24 mouse cellular contexts compared by ENCODE assay signal in the genomic region with DNA sequence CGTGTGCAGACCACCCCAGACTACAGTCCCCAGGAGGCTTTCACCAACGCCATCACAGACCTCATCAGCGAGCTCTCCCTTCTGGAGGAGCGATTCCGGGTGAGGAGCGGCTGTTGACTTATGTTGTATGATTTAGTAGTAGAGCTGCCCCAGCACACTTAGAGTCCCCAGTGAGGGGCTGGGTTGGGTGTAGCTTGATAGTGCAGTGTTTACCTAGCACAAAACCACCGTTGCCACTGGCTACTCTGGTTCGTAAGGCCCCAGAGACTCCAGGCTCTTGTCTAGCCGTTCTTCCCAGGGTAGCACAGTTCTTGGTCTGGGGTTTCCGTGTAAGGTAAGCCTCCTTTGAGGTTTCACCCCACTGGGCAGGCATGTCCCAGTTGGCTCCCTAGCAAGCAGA.
"Had no signal": no experiment of that assay in that cellular context is flagged by ENCODE, and none has a peak within 500 bp of the region (broad histone marks: within the 10 kb centered on the region; RNA-seq: fewer than 3 reads in every experiment).

No protein-coding gene starts in this region.

- DNase-seq: gastrocnemius, postnatal 14 days; gastrocnemius, postnatal 36 days; heart, adult 11 months; heart, adult 2 months; heart, postnatal 14 days; heart, postnatal 36 days; kidney, adult 11 months; kidney, adult 2 months; kidney, adult 9 months; kidney, postnatal 14 days; kidney, postnatal 36 days; liver; liver, embryonic 13.5 days had no signal

- H3K27me3 ChIP-seq: heart, embryonic 12.5 days; hindbrain, embryonic 13.5 days; hindbrain, embryonic 15.5 days; kidney, embryonic 15.5 days; limb, embryonic 12.5 days; liver, embryonic 13.5 days had no signal

- H3K4me3 ChIP-seq: heart, adult 2 months; heart, embryonic 12.5 days; hindbrain, embryonic 13.5 days; hindbrain, embryonic 15.5 days; kidney, embryonic 15.5 days; left cerebral cortex, adult 2 months; limb, embryonic 10.5 days; limb, embryonic 12.5 days; liver, embryonic 13.5 days had no signal

- H3K4me2 ChIP-seq: heart, embryonic 12.5 days; hindbrain, embryonic 13.5 days; hindbrain, embryonic 15.5 days; kidney, embryonic 15.5 days; limb, embryonic 12.5 days; liver, embryonic 11.5 days; liver, embryonic 13.5 days had no signal

- H3K27ac ChIP-seq: heart, adult 2 months; hindbrain, embryonic 13.5 days; hindbrain, embryonic 15.5 days; hindbrain, postnatal 0 days; kidney, embryonic 15.5 days; kidney, postnatal 0 days; left cerebral cortex, adult 2 months; limb, embryonic 10.5 days; limb, embryonic 12.5 days; liver, embryonic 13.5 days had no signal

- ATAC-seq: hindbrain, postnatal 0 days; intestine, embryonic 16.5 days had no signal

- H3K9me3 ChIP-seq: heart, embryonic 12.5 days; hindbrain, embryonic 13.5 days; hindbrain, embryonic 15.5 days; kidney, embryonic 15.5 days; limb, embryonic 10.5 days; limb, embryonic 12.5 days; liver, embryonic 13.5 days had no signal

- H3K9ac ChIP-seq: heart, embryonic 12.5 days; hindbrain, embryonic 13.5 days; hindbrain, embryonic 15.5 days; kidney, embryonic 15.5 days; limb, embryonic 12.5 days; liver, embryonic 13.5 days had no signal
